Mouse (Mus musculus) ES-Bruce4 (cell line): ENCODE results near the gene Mapk7.

ENCODE experiments used
- CTCF ChIP-seq: IDR thresholded peaks from one replicate; pipeline ENCODE4 v1.8.1; 2011; ENCODE audit warnings: low read depth, low read length
- EP300 ChIP-seq: IDR thresholded peaks from 2 replicates; pipeline ENCODE4 v1.6.1; 2011; ENCODE audit warnings: low read depth, low read length; ENCODE audit not compliant: insufficient read depth

DNA sequence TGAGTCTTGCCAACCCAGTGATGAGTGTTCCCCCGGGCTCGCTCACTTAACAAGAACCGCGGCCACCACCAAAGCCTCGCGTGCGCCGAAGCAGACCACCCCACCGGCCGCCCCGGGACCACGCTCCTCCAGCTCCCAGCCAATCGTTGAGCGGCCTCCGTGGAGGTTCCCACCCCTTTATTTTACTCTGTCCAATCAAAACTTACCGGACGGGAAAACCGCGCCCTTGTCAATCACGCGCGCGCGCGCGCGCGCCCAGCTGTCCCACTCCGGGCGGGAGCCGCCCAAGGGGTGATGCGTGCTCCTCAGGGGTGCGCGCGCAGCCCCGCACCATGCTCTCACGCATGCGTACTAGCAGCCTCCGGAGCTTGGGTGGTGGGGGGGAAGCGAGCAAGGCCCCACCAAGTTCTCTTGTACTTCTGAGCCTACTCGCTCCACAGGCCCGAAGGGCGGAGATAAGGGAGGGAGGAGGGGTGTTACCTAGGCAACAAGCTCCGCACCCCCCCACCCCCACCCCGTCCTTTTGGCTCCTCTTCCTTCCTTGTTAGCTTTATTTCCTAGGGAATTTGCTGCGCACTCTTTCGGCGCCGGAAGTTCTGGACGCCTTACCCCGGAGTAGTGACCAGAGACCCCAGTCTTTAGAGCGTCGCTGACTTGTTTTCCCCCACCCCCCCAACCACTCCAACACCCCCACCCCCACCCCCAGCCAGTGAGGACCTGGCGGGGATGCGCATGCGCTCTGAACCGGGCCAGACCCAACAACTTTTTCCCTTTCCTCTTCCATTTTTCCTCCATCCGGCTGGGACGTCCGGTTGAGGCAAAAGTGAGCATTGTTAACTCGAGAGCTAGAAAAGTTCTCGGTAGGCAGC, at the start of gene Mapk7:
- no peak for TF ChIP-seq CTCF
- TF ChIP-seq EP300, result no peak
